Mouse (Mus musculus) gastrocnemius, postnatal 10 days (tissue): Measurements from ENCODE around the gene Ypel2. TPM values are rescaled to one million over a fixed set of nuclear protein-coding genes. Genes with fewer than 3 reads are reported as not detected.
"Not testable (repeated sequence)": the region's sequence is repeated elsewhere in the genome, so short reads cannot be mapped to it uniquely, and the experiment has no call there.

Experiments
- DNase-seq: peaks from one replicate; pipeline ENCODE4 v3.0.0; 2021; ENCODE audit warnings: mixed read lengths
- long read RNA-seq, 2 experiments: library from polyadenylated mRNA; stranded (forward); transcript quantifications; one replicate each; pipeline ENCODE4 v2.0.0; 2021
- total RNA-seq, 2 experiments: library from RNA; stranded (reverse); gene quantifications; 2 replicates each; pipeline ENCODE4 v1.2.3; 2021

Ypel2 gene
- total RNA-seq, result 10 to 100 TPM in 1 of 2 experiments, 1 to 10 TPM in 1; 9.8 to 11.6 TPM
- long read RNA-seq, experiment 1, full-length matches to known transcripts, result 3 of 5 reads
- long read RNA-seq, experiment 1, partial matches to known transcripts, result 1 of 5 reads
- long read RNA-seq, experiment 1, other reads (novel, unspliced or antisense), result 1 of 5 reads
- long read RNA-seq, experiment 2, full-length matches to known transcripts, result 3 of 7 reads
- long read RNA-seq, experiment 2, partial matches to known transcripts, result 0 of 7 reads
- long read RNA-seq, experiment 2, other reads (novel, unspliced or antisense), result 4 of 7 reads

DNA sequence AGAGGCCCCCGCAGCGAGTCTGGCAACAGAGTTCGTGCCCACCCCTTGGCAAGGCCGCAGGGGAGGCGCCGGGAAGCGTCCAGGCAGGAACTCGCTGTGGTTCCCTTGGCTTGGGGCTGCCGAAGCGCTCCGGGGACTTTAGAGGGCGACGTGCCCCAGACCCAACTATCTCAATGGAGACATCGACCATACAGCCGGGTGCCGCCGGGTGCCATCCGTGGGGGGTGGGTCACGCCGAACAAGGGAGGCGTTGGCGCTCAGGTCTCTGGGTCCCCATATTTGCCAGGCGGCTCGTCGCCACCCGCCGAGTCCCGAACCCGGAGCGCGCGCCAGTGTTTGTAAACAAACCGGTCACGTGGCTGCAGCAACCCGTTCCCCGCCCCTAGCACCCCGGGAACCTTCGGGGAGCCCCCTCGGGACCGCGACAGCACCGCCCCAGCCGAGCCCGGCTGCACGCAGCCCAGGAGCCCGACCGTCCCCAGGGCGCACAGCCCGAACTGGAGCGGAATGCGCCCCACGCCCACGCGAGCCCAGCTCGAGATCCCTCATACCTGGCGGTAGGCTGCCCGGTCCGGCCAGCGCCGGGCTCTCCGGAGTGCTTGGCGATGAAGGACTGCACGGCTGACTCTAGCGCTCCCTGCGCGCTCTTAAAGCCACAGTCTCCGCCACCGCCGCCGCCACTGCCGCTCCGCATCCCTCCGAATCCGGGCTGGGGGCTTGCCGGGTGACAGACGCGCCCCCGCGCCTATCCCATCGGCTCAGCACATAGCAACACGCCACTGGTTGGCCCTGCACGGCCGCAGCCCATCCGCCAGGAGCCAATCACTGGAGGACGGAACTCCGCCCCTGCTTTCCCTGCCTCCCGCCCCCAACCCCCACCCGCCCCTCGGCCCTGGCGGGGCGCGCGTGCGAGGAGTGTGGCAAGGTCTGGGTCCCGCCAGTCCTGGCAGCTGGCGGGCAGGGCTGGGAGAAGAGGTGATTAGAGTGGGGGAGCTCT, at the start of gene Ypel2:
Gene Ypel2 (minus strand): TSS at position 667 of the 997 bp plus-strand sequence.
- peak; percentile 94 for DNase-seq

GRCm38 (mm10) chr11:87043052-87043451, 49.5 kb upstream of the Ypel2 start:
- no peak for DNase-seq

- no peak for DNase-seq
These were observed 45.9 kb upstream of the Ypel2 start for GRCm38 (mm10) chr11:87039307-87039963.

- DNase-seq, result no peak
These were observed 42.7 kb upstream of the Ypel2 start for GRCm38 (mm10) chr11:87036180-87036579.

DNA sequence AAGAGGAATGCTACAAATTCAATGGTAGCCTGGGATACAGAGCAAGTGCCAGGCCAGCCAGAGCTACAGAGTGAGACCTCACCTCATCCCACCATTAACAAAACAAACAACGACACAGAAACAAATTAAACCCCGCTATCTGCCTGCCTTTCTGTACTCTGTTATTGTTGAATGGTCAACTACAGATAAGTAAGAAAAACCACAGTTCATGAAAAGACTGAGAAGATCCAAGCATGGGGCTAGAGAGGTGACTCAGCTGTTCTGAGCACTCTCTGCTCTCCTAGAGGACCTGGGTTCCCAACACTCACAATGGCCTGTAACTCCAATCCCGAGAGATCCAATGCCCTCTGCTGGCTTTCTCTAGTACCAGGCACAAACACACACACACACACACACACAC, 34.7 kb upstream of the Ypel2 start:
- no peak for DNase-seq

DNA sequence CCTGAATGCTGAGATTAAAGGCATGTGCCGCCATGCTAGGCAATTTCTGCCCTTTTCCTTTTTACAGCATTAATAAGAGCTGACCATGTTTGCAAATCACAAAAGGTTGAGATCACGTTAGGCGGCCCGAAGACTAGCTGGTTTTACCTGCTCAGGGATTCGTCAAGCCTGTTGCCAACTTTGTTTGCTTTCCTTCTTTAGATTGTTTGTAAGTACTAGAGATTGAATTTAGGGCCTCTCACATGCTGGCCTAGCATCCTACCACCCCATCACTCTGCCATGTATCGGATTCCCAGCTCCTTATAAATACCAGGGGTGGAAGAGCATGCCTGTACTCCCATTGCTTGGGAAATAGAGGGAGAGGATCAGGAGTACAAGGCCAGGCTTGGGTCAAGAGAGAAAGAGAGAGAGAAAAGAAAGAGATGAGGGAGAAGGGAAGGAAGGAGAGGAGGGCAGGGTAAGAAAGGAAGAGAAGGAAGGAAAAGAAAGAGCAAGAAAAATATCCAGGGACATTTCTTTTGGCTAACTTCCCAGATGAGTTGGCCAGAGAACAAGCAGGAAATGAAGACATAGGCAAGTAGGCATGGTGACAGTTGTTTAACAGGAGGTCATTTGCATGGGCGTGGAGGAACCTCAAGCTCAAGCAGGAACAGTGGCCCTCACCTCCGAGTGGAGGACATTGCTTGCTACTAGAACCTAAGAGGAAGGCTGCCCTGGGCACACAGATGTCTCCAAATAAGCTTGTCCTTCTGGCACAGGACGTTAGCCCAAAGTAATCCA, 32.8 kb upstream of the Ypel2 start:
- DNase-seq, result no peak

DNA sequence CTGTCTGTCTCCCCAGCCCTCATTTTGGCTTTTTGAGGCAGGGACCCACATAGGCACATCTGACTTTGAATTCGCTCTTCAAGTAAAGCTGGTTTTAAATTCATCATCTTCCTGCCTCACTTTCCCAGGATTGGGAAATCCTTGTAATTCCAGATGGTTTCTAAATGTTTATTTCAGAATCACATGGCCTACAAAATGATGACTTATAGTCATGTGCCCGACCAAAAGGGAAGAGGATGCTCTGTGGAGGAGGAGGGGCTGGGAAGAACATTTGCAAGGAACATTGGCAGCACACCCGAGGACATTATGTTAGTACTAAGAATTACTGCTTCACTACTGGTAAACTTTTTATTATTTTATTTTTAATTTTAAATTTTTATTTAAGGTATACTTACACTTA, 31.8 kb upstream of the Ypel2 start:
- no peak for DNase-seq

- not testable (repeated sequence) for DNase-seq
These were observed 29.7 kb upstream of the Ypel2 start for GRCm38 (mm10) chr11:87023240-87023639.

GRCm38 (mm10) chr11:87022765-87023164, 29.3 kb upstream of the Ypel2 start:
- DNase-seq, result no peak

DNA sequence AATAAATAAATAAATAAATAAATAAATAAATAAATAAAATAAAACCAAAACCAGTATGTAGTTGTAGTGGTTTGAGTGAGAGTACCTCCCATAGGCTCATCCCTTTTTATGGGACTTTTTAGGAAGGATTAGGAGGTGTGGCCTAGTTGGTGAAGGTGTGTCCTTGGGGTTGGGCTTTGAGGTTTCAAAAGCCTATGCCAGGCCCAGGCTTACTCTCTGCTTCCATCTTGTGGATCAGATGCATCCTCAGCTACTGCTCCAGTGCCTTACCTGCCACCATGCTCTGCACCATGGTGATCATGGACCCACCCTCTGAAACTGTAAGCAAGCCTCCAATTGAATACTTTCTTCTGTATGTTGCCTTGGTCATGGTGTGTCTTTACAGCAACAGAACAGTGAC, 28.0 kb upstream of the Ypel2 start:
- no peak for DNase-seq

- DNase-seq, result no peak
These were observed 26.9 kb upstream of the Ypel2 start for GRCm38 (mm10) chr11:87020449-87020848.

DNA sequence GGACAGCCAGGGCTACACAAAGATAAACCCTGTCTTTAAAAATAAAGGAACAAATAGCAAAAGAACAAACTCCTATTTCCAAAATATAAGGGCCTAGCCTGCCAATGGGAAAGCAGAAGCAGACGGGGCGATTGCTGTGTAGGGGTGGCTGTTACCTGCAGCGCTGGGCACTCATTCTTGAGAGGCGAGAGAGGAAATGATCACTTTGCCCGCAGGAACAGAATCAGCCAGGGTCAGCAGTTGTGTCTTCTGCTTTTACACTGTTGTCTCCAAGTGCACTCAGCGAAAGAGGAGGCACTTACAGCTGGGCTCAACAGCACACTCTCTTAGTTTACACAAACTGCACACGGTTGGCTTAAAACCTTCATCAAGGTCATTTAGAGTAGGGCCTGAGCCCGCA, 25.9 kb upstream of the Ypel2 start:
- no peak for DNase-seq

GRCm38 (mm10) chr11:87018081-87018480, 24.6 kb upstream of the Ypel2 start:
- no peak for DNase-seq

GRCm38 (mm10) chr11:87015691-87016090, 22.2 kb upstream of the Ypel2 start:
- no peak for DNase-seq

GRCm38 (mm10) chr11:87010476-87010875, 17.0 kb upstream of the Ypel2 start:
- peak; percentile 18 for DNase-seq

DNA sequence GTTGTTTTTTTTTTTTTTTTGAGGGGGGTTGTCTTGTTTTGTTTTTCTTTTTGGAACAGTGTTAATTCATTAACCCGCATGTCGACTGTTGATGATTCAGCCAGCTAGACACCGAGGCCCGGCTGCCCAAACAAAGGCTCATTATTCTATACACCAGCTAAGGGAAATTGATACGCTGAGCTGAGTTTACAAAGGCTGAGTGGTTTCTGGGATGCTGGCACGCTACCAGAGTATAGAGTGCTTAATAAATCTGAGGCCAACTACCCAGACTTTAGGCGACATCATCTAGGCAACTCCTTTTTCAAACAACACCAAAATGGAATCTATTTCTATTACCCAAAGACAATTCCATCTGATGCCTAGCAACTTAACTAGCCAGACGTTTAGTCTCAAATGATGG, 13.9 kb upstream of the Ypel2 start:
- no peak for DNase-seq

DNA sequence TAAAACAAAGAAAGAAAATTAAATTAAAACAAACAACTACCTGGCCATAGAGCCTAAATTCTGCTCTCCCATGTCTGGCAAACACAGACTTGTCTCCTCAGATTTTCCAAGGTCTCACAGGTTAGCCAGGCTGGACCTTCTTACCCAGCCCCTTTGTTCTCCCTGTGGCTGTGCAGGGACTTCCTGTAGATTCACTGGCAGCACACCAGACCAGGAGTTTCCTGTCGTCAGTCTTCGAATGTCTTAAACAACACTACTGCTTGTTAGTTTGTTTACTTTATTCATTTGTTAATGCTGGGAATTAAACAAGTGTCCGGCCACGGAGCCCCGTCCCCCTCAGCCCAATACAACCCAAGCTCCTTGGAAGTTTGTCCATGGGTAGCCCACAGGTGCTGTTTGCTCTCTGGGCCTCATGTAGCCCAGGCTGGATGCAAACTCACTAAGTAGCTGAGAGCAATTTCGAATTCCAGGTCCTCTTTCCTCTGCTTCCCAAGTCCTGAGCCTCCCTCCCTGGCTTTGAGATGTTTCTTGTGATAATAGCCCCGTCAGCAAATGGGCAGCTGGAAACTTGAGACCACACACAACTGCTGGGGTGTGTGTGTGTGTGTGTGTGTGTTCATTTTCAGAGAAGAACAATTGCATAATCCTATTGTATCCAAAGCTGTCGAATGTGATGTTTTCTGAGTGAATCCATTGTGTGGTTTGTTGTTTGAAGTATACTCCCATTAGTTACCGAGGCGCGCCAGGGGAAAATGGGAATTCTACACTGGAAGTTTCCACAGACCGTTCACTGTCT, 11.7 kb upstream of the Ypel2 start:
- DNase-seq, result no peak

- DNase-seq, result no peak
These were observed 8.7 kb upstream of the Ypel2 start for GRCm38 (mm10) chr11:87002078-87002829.

DNA sequence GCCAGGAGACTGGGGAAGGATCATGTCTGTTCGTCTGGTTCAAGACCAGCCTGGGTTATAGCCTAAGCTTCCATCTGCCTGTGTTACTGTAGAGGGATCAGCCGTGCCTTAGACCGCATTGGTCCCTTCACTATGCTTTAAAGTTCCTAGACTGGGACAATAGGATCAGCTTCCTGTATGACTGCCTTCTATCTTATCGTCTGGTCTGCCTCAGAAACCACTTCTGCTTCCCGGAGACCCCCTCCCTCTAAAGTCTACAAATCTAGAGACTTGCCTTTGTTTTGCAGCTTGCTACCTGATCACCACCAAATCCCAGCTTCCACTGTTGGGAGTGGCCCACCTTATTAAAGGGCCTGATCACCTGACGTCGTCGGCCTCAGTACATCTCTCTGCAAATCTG, 7.7 kb upstream of the Ypel2 start:
- DNase-seq, result no peak

DNA sequence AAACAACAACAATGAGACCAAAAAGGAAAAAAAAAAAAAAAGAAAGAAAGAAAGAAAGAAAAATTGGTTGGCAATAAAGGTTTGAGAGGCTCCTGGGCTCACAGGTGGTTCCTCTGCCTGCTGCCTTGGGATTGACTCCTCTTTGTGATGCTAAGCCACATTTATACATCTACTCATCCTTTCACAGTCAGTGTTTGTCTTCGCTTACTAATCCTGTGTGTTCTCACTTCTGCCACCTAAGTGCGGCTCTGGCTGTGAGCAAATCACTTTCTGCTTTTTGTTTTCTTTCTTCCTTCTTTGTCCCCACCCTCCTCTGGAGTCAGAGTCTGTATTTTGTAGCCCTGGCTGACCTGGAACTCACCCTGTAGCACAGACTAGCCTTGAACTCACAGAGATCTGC, 2.8 kb upstream of the Ypel2 start:
- no peak for DNase-seq
